Mouse (Mus musculus) c-Kit-positive CD71-negative TER-119-negative erythroid progenitor cells, embryonic 14.5 days (primary cell): ENCODE measurements around the gene Ryk.
"Not testable (repeated sequence)": the region's sequence is repeated elsewhere in the genome, so short reads cannot be mapped to it uniquely, and the experiment has no call there.

ENCODE experiments used
- DNase-seq: peaks from one replicate; pipeline ENCODE4 v3.0.0-alpha.2; 2013; ENCODE audit warnings: low read depth

Ryk gene

DNA sequence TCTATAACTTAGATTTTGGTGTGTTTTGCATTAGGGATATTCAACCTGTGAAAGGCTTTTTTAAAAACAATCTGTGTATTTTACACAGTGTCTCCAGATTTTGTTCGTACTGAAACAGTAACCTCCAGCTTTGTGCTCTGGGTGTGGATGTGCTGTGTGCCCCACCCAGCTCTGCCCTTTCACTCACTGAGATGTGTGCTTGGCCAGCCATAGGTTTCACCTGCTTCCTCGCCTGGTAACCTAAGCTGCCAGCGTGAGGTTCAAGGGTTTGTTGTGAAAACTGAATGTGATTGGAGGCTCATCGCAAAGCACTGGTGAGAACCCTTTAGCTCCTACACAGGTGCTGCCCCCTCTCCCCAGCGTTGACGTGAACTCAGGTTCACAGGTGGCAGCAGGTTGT lies 70.2 kb downstream of the Ryk start:
- DNase-seq, result no peak

GRCm38 (mm10) chr9:102906781-102907180 lies 72.1 kb downstream of the Ryk start:
- DNase-seq, result no peak

GRCm38 (mm10) chr9:102907521-102908246 lies 73.0 kb downstream of the Ryk start:
- DNase-seq, result no peak

DNA sequence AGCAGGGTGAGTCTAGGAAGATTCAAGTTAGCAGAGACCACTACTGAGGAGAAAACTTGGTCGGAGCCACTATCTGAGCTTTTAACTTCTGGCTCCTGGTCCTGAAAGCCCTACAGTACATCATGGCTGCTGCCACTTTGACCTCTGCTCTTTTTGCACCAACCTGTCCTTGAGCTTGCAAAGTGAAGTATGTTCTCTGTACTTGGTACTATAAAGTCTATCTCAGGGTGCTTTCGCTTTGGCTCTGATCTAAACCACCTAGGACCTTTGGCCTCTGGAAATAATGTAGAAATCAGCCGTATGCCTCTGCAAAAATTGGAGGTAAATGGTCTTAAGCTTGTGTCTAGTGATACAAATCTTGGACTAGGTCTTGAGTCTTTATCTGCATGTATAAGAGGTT lies 76.8 kb downstream of the Ryk start:
- no peak for DNase-seq

GRCm38 (mm10) chr9:102912516-102913035 lies 77.9 kb downstream of the Ryk start:
- no peak for DNase-seq

- not testable (repeated sequence) for DNase-seq
Measured at GRCm38 (mm10) chr9:102913597-102913996, 78.9 kb downstream of the Ryk start.

DNA sequence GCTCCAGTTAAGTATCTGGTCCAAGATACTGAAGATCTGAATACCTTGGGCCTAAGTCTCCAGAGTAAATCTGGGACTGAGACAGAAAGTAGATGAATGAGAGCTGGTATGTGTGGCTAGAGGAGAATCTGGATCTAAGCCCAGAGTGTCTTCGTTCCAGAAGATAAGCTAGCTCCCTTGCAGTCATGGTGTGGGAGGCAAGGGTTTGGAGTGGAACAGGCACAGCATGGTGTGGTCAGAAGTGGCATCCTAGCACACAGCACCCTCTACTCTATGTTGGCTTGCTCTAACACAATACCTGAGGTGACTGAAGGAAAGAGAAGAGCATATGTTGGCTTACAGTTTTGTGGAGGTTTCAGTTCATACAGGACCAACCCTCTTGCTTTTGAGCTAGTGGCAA lies 79.9 kb downstream of the Ryk start:
- no peak for DNase-seq

DNA sequence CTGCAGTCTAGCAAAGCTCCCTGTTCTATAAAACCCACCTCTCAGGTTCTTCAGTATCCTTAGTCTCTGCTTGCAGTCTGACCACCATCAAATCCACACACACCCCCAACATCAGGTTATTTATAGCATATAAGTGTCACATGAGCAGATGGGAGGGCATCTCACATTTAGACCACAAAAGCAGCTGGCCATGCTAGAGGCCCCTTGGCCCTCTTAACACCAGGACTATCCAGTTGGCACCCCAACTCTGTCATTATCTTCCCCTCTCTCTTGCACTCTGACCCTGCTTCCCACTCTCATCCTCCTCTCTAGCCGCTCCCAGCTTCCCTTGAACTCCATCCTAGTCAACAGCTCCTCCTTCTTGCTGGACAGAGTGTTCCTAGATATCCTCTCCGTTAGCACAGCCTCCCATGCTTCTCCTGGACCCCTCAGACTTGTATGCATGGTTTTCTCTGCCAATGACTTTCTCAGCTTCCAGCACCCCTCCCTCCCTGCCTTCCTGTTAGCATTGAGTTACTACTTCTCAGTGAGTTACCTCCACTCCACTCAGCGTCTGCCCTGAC lies 80.7 kb downstream of the Ryk start:
- DNase-seq, result no peak

DNA sequence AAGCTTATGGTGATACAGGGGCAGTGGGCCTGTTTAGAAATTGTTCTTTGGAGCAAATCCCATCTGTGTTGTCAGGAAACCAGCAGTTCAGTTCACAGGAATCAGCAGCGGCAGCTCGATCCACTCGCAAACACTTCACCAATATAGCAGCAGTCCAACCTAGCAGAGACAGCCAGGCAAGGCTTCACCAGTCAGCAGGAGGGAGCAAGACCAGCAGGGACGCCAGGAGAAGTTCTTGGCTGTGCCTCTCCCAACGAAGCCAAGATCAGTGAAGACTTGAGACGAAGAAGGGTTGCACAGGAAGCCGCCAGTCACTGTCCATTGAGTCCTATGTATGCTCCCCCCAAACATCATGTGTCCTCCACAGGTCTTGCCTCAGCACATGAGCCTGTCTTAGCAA lies 81.4 kb downstream of the Ryk start:
- DNase-seq, result no peak

DNA sequence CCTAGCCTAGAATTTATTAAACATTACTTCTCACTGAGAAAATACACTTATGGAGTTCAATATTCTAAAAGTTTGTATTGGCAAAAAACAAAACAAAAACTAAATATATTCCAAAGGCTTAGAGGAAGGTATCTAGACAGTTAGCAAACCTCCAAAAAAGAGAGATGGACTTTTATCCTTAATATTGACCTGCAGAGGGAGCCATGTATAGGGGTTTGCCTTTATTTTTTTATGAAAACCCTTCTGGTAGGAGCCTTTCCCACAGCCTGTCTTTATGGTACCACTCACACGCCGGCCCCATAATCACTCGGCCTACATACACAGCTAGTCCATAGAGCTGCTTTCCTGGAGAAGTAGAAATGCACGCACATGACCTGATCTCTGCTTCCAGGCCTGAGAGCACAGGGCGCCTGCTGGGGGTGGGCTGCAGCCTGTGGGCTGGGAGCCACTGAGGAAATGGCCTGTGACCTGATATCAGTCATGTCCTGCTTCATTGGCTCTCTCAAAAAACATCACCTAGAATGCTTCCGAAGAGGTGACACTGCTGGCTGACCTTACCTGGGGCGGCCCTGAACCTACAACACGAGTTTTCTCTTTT lies 82.9 kb downstream of the Ryk start:
- no peak for DNase-seq

DNA sequence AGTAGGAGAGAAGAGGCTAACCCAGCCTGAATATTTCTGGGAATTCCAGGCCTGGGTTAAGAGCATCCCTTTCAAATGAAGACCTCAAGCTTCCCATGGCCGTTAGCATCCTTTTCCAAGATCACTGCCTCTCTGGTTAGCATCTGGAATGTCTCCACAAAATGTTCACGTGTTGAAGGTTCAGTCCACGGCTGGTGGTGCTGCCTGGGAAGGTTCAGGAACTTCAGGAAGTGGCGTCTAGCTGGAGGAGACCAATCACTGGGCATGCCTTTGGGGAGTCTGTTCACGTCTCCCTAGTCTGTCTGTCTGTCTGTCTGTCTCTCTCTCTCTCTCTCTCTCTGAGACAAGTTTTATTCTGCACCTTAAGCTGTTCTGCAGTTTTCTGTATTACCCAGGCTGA lies 84.8 kb downstream of the Ryk start:
- no peak for DNase-seq

- DNase-seq, result no peak
Measured at GRCm38 (mm10) chr9:102921791-102922190, 87.1 kb downstream of the Ryk start.

- no peak for DNase-seq
Measured at GRCm38 (mm10) chr9:102922866-102923434, 88.2 kb downstream of the Ryk start.

GRCm38 (mm10) chr9:102923836-102924235 lies 89.1 kb downstream of the Ryk start:
- DNase-seq, result no peak

GRCm38 (mm10) chr9:102924627-102925316 lies 90.1 kb downstream of the Ryk start:
- DNase-seq, result no peak

- DNase-seq, result no peak
Measured at GRCm38 (mm10) chr9:102926137-102926536, 91.4 kb downstream of the Ryk start.

GRCm38 (mm10) chr9:102929776-102930175 lies 95.1 kb downstream of the Ryk start:
- DNase-seq, result no peak

DNA sequence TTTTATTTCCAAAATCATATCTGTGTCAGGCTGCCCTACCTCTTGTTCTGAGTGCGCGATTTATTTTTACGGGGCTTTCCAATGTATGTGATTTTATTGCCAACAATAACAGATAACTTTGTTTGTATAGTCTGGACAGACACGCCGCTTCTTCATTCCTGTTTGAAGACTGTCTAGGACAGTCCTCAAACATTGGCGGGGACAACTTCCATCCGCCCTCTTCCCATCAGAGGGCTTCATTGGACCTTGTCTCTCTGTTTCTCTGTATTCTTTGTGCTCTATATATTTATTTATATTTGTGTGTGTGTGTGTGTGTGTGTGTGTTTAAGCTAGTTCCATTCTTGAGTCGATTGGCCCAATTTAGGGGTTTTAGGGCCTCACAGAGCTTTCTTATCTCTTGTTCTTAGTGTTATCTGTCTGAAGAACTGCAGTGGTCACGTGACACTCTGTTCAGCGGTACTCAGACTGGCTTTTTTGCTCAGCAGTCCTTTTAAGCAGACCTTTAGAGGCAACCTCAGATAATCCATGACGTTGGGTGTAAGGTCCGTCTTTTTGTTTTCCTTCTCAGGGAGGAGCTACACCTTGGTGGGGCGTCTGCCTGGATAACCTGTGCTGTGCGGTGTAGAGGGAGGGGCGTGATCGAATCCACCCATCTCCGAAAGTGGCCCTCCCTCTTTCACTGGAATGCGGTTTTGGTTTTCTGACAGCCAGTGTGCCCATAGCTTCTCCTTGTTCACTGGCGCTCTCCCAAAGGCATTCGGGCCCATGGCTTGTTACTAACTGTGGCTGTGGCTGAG lies 99.4 kb downstream of the Ryk start:
- DNase-seq, result no peak

DNA sequence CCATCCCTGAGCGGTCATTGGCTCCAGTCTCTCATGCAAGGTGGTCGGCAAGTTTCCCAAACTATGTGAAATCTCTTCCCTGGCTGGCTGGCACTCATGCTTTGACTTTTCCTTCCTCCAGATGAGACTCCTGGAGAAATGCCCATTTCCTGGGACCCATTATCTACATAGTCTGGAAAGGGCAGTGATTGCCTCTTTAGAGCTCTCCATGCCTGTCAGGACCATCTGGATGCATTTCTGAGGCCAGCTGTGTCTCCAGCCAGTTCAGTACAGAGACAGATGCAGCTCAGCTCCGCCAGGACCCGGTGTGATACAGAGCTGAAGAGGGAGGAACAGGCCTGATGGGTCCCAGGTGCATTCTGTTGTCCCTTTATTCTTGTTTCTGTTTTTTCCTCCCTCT lies 107.5 kb downstream of the Ryk start:
- DNase-seq, result no peak

DNA sequence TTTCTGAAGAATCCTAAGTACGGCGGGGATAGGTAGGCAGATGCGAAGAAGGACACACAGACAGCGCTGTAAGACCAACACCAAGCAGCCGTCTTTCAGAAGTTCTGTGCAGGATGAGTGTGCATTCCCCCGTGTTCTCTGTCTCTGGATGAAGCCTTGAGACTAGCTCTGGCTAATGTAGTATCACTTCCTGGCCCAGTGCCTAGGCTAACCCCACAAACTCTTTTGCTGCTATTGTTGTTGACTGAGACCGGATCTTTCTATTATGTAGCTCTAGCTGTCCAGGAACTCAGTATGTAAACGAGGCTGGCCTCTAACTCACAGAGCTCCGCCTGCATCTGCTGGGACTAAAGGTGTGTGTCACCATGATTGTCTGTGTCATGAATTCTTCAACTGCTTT lies 110.2 kb downstream of the Ryk start:
- DNase-seq, result no peak

- DNase-seq, result no peak
Measured at GRCm38 (mm10) chr9:102946469-102947015, 111.8 kb downstream of the Ryk start.
